Mouse (Mus musculus): Measurements from ENCODE around the gene Gm21836.
"Not testable (repeated sequence)": the region's sequence is repeated elsewhere in the genome, so short reads cannot be mapped to it uniquely, and the experiment has no call there.

The Gm21836 gene

DNA sequence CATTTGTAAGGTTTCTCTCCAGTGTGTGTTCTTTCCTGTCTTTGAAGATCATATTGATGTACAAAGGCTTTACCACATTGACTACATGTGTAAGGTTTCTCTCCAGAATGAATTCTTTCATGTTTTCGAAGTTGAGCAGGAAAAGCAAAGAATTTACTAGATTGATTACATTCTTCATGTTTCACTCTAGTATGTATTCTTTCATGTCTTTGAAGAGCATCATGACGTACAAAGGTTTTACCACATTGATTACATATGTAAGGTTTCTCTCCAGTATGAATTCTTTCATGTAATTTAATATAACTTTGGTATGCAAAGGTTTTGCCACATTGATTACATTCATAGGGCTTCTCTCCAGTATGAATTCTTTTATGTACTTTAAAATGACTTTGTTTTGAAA lies at the start of gene Gm21836:
TSS of gene Gm21836 (minus strand) at position 101 of the 400 bp plus-strand sequence.
- not testable (repeated sequence) for DNase-seq

DNA sequence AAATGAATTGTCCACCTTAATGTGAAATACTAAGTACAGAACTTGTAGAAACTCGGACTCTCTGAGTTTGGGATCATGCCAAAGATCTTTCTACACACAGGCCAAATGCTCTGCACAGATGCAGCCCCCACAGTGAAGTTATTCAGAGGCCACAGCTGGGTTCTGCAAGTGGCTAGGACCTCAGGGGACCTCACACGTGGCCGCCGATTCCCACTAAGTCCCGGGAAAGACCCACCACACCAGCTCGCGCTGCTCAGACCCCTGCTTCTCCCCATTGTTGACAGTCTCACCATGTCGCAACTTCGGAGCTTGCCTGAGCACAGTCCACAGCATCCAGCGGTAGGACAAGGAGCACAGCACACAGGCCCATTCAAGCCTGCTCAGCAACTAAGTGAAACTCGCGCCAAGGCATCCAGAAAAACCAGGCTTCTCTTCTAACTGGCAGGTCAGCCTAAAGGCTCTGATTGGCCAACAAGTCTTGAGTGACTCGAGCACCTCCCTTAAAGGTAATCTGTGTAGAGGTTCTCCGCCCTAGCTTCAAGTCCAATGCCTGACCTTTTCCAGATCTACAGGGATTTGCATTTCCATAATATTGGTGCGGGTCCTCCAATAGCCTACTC lies 13.1 kb downstream of the Gm21836 start:
- DNase-seq = not testable (repeated sequence)

DNA sequence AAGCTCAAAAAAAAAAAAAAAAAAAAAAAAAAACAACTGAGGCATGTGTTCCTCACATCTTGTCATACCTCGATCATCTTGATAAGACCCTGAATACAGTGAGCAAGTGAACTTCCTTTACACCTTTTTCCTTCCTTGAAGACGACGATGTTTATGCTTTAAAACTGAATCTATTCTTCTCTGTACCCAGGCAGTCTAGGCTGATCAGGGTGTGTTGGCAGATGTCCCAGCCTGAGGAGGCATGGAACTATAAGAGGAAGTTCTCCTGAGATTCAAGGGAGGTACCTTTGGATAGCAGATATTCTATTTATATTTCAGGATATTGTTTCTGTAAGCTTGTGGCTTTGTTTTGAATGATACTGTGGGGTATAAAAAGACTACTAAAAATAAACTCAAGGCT lies 15.5 kb downstream of the Gm21836 start:
- no peak for DNase-seq

DNA sequence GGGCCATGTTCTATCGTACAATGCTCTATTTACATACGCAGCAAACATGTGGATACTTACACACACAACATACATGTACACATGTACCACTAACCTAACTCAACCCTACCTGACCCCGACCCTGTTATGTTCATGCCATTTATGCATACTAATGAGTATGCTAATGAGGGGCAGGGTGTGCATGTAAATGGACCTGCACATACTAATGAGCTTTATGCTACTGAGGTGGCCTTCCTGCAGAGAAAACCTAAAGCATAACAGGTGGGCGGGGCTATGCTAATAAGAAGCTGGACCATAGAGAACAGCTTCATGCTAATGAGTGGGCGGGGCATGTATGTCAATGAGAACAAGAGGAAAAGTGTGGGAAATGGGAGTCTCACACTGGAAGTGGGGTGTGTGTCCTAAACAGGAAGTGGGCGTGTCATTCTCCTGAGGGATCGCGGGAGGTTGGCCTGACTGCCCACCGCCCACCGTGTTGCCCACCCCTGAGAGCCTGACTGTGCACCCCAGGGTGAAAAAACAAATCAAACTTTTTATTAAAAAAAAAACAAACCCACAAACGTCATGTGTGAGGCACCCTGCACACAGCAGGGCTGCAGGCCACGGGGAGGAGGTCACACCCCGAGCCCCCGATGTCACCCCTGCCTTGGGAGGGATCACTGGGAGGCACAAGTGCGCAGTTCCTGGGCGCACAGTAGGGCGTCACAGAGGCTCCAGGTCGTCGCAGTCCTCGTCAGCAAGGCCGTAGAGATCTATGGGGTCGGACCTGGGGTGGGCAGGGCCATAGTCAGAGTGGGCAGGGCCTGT lies 17.3 kb downstream of the Gm21836 start, which contains the start of gene Ppp2r3d:
TSS of gene Ppp2r3d (minus strand) at position 803 of the 807 bp plus-strand sequence.
- peak; percentile 14 for DNase-seq

DNA sequence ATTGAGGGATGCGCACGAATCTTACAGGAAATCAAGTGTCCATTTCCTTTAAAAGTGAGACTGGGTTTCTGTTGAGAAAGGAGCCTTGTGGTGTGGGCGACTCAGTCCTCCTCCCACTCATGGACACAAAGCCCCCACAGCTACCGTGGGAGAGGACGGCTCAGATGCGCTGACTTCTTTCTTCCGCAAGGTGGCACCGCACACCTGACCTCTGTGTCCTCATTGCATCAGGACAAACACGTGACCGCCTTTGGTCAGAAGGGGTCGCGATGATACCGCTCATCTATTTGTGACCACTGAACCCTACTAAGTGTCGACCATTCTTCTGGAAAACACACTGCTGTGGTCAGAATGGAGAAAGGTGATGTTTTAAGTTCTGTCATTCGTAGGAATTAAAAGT lies 17.9 kb downstream of the Gm21836 start:
- peak; percentile 5 for DNase-seq

DNA sequence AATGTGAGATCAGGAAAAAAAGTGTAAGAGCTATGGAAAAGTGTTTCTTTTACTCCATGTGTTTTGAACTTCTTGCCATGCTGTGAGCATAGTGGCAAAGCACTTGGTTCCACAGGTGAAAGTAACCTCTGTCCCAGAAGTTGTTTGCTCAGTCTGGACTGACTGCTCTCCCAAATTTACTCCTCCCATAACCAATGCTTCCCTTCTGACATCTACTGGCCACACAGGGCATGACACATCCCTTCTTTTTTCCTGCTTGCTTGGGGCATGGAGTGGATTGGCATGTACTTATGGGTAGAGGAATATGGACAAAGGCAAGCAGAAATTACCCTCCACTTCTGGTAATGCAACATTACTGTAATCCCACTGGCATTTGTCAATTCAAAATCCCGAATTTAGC lies 37.0 kb downstream of the Gm21836 start:
- no peak for DNase-seq

Data from cerebellum, adult 8-10 months (tissue).